Mouse (Mus musculus): Measurements from ENCODE around the gene Tmem19. TPM values are rescaled to one million over a fixed set of nuclear protein-coding genes. Genes with fewer than 3 reads are reported as not detected.

Gene Tmem19
- 10 to 100 TPM; 35.8 to 43.5 (median 39.4) TPM for polyA plus RNA-seq (2017; shearing (Covaris generic))

- ATAC-seq = peak; percentile 77
Measured at GRCm38 (mm10) chr10:115361840-115362622, at the start of gene Tmem19. TSS of gene Tmem19 (minus strand) at chr10:115362501.

GRCm38 (mm10) chr10:115406393-115406792, 44.1 kb upstream of the Tmem19 start:
- peak; percentile 86 for ATAC-seq

DNA sequence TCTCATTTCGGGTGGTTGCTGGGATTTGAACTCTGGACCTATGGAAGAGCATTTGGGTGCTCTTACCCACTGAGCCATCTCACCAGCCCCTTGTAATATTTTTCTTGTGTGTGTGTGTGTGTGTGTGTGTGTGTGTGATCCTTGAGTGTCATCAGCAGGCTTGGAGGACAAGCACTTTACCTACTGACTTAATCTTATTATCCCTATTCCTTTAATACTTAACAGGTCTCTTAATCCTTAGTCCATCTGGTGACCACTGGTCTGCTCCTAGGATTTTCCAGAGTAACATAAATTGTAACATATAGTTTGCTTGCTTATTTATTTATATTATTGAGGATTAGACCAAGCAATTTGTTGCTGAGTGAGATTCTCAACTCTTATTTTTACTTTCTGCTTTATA, 29.6 kb upstream of the Tmem19 start:
- ATAC-seq = no peak

DNA sequence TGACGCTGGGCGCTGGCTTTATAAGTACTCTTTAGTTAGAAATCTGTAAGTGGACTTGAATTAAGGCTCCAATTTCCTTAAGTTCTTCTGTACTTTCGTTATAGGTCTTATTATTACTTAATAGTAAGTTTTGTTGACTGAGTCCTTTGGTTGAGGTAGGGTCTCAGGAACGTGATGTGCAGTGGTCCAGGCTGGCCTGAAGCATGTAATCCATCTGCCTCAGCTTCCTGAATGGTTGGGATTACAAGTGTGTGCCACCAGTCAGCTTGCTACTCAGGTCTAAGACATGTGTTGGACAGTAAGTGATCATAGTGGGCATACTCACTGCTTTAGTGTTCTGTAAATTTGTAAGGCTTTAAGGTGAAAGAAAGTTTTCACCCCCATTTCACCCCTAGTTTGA, 28.8 kb upstream of the Tmem19 start:
- no peak for ATAC-seq

DNA sequence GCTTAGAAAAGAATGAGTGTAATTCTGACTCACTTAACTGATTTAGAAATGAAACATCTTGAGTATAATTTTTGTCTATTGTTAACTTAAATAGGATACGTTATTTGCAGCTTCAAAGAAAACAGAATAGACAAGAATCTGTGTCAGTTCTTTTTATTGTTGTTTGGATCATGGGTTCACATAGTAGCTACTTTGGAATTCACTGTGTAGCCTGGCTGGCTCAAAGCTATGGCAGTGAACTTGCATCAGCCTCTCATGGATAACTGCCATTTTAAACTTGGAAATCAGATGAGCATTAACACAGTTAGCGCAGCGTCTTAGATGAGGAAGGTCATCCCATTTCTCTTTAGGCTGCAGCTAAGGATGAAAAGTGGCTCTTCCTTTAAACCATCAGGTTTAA, 25.6 kb upstream of the Tmem19 start:
- ATAC-seq = no peak

- peak; percentile 24 for ATAC-seq
Measured at GRCm38 (mm10) chr10:115385018-115386002, 23.0 kb upstream of the Tmem19 start.

GRCm38 (mm10) chr10:115384221-115385017, 22.1 kb upstream of the Tmem19 start, which contains the start of the genes Thap2 and Zfc3h1:
TSS of gene Thap2 (minus strand) at chr10:115384443.
TSS of gene Zfc3h1 (plus strand) at chr10:115384959.
- ATAC-seq = peak; percentile 90

DNA sequence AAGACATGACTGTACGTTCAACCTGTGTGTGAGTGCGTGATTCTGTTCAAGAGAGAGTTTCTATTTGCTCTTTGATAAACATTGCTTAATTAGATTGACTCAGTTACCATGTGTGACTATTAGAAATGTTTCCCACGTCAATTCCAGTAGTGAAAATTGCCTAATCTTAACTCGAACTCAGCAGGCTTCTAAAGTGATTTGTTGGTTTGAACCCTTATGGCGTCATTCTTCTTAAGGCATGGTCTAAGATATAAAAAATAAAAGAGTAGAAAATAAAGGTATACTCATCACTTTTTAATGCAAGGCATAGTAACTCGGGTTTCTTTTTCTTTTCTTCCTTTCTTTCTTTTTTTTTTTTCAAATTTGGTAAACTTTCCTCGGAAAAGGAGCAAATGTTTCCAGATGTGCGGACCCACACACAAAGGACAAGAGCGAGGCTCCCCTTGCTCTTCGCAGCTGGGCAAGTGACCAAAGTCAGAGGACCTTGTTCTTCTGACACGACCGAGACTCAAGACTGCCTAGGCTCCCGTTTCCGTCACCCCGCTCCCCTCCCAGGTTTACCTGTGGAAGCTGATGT, 21.4 kb upstream of the Tmem19 start:
- peak; percentile 2 for ATAC-seq

- ATAC-seq = no peak
Measured at GRCm38 (mm10) chr10:115382846-115383643, 20.7 kb upstream of the Tmem19 start.

- no peak for ATAC-seq
Measured at GRCm38 (mm10) chr10:115381506-115382084, 19.3 kb upstream of the Tmem19 start.

GRCm38 (mm10) chr10:115363151-115363550, 850 bp upstream of the Tmem19 start:
- ATAC-seq = peak; percentile 35

DNA sequence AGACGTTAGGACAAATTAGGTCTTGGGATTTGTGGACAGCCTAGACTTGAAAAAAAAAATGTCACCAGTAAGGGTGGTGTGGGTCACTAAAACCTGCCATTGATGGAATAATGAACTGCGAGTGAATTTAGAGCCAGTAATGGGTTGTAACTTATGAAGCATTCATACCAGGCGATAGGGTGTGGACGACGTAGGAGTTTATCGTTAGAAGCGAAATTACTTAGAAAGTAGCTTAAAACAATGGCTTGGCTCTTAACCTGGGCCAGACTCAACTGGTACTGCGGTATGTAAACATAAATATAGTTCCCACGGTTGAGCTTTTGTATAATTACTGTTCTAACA, 293 bp upstream of the Tmem19 start:
- peak; percentile 20 for ATAC-seq

DNA sequence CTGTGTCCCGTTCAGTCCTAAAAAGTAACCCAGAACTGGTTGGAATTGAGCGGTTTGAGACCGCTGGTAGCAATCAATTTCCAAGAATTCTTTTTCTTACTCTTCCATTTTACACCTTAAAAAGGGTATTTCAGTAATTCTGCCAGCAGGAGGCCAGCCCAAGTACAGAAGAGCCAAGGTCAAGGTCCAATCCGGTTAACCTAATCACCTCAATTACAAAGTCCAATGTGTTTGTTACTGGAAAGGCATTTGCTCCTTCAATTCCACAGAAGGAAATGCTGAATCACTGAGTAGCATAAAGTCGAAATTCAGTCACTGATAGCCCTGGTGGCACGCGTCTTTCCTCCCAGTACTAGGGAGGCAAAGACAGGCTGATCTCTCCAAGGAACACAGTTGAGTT, 3.2 kb downstream of the Tmem19 start:
- no peak for ATAC-seq

- no peak for ATAC-seq
Measured at GRCm38 (mm10) chr10:115358216-115358919, 3.9 kb downstream of the Tmem19 start.

GRCm38 (mm10) chr10:115356106-115356505, 6.2 kb downstream of the Tmem19 start:
- ATAC-seq = no peak

- no peak for ATAC-seq
Measured at GRCm38 (mm10) chr10:115355016-115355415, 7.3 kb downstream of the Tmem19 start.

GRCm38 (mm10) chr10:115354553-115354952, 7.7 kb downstream of the Tmem19 start:
- ATAC-seq = no peak

GRCm38 (mm10) chr10:115350810-115351397, 11.4 kb downstream of the Tmem19 start:
- no peak for ATAC-seq

DNA sequence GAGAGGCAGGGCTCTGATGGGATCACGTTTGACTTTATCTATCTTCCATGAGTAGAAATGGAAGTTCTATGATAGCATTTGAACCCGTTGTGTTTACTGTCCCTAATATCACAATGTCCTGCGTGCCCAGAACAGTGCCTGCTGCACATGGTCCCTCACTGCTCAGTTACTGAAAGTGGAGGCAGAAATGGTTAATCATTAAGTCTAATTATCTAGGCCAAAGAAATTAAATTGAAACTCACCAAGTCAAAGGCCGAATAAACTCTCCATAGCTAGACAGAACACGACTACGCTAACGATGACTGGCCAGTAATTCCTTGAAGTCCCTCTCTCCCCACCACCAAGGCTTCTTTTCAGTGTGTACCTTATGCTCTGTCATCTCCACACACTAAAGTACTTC, 12.8 kb downstream of the Tmem19 start:
- no peak for ATAC-seq

DNA sequence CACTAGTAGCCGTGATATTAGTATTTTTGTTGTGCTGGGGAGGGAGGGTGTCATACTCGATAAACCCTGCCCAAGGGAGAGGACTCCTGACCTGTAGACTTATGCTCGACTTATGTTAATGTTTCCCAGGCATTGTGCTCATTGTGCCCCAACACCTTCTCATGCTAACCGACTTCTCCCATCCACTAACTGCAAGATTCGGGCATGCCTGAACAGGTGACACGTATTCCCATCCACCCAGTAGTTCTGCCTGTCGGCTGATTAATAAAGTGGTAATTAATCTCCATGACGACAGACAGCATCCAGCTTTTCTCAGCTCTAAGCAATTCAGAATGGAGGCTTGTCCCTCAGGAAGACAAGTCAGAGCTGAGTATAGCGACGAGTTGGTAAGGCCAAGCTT, 13.3 kb downstream of the Tmem19 start:
- ATAC-seq = no peak
